Mouse (Mus musculus): ENCODE data around the gene Nsmce3. TPM values are rescaled to one million over a fixed set of nuclear protein-coding genes. Genes with fewer than 3 reads are reported as not detected.

Nsmce3 gene
- polyA plus RNA-seq, 1 experiment from 2014 or later, result 6.4 TPM

GRCm38 (mm10) chr7:64884187-64884862 is 11.5 kb upstream of the Nsmce3 start:
- no peaks in the 10 kb centered on the region for H3K36me3 ChIP-seq (ENCODE audit: control insufficient read depth, insufficient read depth)
- WGBS, result 64% methylated on average over 11 of the region's 11 CpGs
- no peaks in the 10 kb centered on the region for H3K9me3 ChIP-seq (ENCODE audit: control insufficient read depth)
- no peak overlapping the region for H3K9ac ChIP-seq (ENCODE audit: low read depth, low read length)
- no peak overlapping the region for H3K27ac ChIP-seq (ENCODE audit: low read depth, low read length)
- H3K4me1 ChIP-seq (replicated peaks; ENCODE audit: control insufficient read depth, insufficient read depth, low read length), result no peaks in the 10 kb centered on the region
- H3K27me3 ChIP-seq (replicated peaks; ENCODE audit: control insufficient read depth, insufficient read depth, low read length), result no peaks in the 10 kb centered on the region
- TF ChIP-seq CTCF (IDR thresholded peaks at IDR 0.05; ENCODE audit: low read depth), result no peak
- H3K4me2 ChIP-seq (replicated peaks; ENCODE audit: low read depth), result no peak overlapping the region
- ATAC-seq, result no peak
- H3K4me3 ChIP-seq (ENCODE audit: low read depth, low read length), result no peak overlapping the region

DNA sequence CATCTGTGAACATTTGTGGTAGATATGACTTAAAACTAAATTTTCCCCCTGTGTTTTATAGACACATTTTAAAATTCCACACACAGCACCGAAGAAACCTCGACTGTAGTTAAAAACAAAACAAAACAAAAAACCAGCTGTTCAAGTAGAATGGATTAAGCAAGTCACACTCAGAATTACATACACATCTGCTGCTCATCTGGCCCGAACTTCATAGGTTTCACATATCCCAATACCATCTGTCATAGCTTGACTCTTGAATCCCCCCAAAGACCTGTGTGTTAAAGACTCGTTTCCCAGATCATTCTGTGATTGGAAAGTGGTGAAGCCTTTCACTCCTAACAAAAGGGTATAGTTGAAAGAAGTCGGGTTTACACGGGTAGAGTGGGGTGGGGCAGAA is 9.4 kb upstream of the Nsmce3 start:
- ATAC-seq, result no peak
- Histone ChIP-seq H3K4me1 (replicated peaks; ENCODE audit: control insufficient read depth, insufficient read depth, low read length) (no peaks in the 10 kb centered on the region), H3K36me3 (ENCODE audit: control insufficient read depth, insufficient read depth) (no peaks in the 10 kb centered on the region), H3K27ac (ENCODE audit: low read depth, low read length) (no peak overlapping the region), H3K27me3 (replicated peaks; ENCODE audit: control insufficient read depth, insufficient read depth, low read length) (no peaks in the 10 kb centered on the region), H3K9ac (ENCODE audit: low read depth, low read length) (no peak overlapping the region), H3K4me2 (replicated peaks; ENCODE audit: low read depth) (no peak overlapping the region), H3K9me3 (ENCODE audit: control insufficient read depth) (no peaks in the 10 kb centered on the region), H3K4me3 (ENCODE audit: low read depth, low read length) (no peak overlapping the region)
- TF ChIP-seq CTCF (IDR thresholded peaks at IDR 0.05; ENCODE audit: low read depth), result no peak
- 68% methylated on average over 6 of the region's 6 CpGs for WGBS

- 66% methylated on average over 7 of the region's 7 CpGs for WGBS
- Histone ChIP-seq H3K36me3 (ENCODE audit: control insufficient read depth, insufficient read depth) (no peaks in the 10 kb centered on the region), H3K9ac (ENCODE audit: low read depth, low read length) (no peak overlapping the region), H3K4me1 (replicated peaks; ENCODE audit: control insufficient read depth, insufficient read depth, low read length) (no peaks in the 10 kb centered on the region), H3K27me3 (replicated peaks; ENCODE audit: control insufficient read depth, insufficient read depth, low read length) (no peaks in the 10 kb centered on the region), H3K9me3 (ENCODE audit: control insufficient read depth) (no peaks in the 10 kb centered on the region), H3K27ac (ENCODE audit: low read depth, low read length) (no peak overlapping the region), H3K4me3 (ENCODE audit: low read depth, low read length) (no peak overlapping the region), H3K4me2 (replicated peaks; ENCODE audit: low read depth) (no peak overlapping the region)
- no peak for TF ChIP-seq CTCF (IDR thresholded peaks at IDR 0.05; ENCODE audit: low read depth)
- ATAC-seq, result no peak
These were observed 8.6 kb upstream of the Nsmce3 start for GRCm38 (mm10) chr7:64881387-64881786.

DNA sequence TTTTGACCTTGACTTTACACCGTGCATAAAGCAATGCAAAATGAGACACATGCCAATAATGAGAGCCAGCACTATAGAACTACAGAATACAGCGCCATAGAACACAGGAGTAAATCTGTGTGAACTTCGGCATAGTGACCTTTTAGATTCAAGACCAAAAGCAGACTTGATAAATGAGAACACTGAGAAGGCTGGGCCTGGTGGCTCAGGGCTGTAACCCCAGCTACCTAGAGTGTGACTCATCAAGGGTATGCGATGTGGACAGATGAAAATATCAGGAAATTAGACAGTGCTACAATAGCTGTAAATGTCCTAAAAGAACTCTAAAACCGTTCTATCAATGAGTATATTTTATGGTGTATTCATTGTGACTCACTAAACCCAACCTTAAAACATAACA is 7.6 kb upstream of the Nsmce3 start:
- no peak overlapping the region for H3K27ac ChIP-seq (ENCODE audit: low read depth, low read length)
- H3K4me2 ChIP-seq (replicated peaks; ENCODE audit: low read depth), result no peak overlapping the region
- no peaks in the 10 kb centered on the region for H3K4me1 ChIP-seq (replicated peaks; ENCODE audit: control insufficient read depth, insufficient read depth, low read length)
- H3K4me3 ChIP-seq (ENCODE audit: low read depth, low read length), result no peak overlapping the region
- no peak for ATAC-seq
- no peak for TF ChIP-seq CTCF (IDR thresholded peaks at IDR 0.05; ENCODE audit: low read depth)
- WGBS, result 65% methylated on average over 5 of the region's 5 CpGs
- no peaks in the 10 kb centered on the region for H3K36me3 ChIP-seq (ENCODE audit: control insufficient read depth, insufficient read depth)
- no peak overlapping the region for H3K9ac ChIP-seq (ENCODE audit: low read depth, low read length)
- no peaks in the 10 kb centered on the region for H3K27me3 ChIP-seq (replicated peaks; ENCODE audit: control insufficient read depth, insufficient read depth, low read length)
- H3K9me3 ChIP-seq (ENCODE audit: control insufficient read depth), result no peaks in the 10 kb centered on the region

GRCm38 (mm10) chr7:64874941-64875340 is 2.1 kb upstream of the Nsmce3 start:
- no peak for ATAC-seq
- TF ChIP-seq CTCF (IDR thresholded peaks at IDR 0.05; ENCODE audit: low read depth), result no peak
- Histone ChIP-seq H3K27ac (ENCODE audit: low read depth, low read length) (no peak overlapping the region), H3K9me3 (ENCODE audit: control insufficient read depth) (no peaks in the 10 kb centered on the region), H3K27me3 (replicated peaks; ENCODE audit: control insufficient read depth, insufficient read depth, low read length) (no peaks in the 10 kb centered on the region), H3K36me3 (ENCODE audit: control insufficient read depth, insufficient read depth) (no peaks in the 10 kb centered on the region), H3K4me1 (replicated peaks; ENCODE audit: control insufficient read depth, insufficient read depth, low read length) (0 out of 2 replicates have a peak, but pooled peaks cover 3% of the 10 kb centered on the region), H3K4me3 (ENCODE audit: low read depth, low read length) (no peak overlapping the region), H3K9ac (ENCODE audit: low read depth, low read length) (no peak overlapping the region), H3K4me2 (replicated peaks; ENCODE audit: low read depth) (no peak overlapping the region)
- 89% methylated on average over 4 of the region's 4 CpGs for WGBS

GRCm38 (mm10) chr7:64873266-64873665 is 469 bp upstream of the Nsmce3 start:
- H3K27ac ChIP-seq (ENCODE audit: low read depth, low read length), result no peak overlapping the region

More at GRCm38 (mm10) chr7:64873266-64873665, 469 bp upstream of the Nsmce3 start:
- Histone ChIP-seq H3K27me3 (replicated peaks; ENCODE audit: control insufficient read depth, insufficient read depth, low read length) (no peaks in the 10 kb centered on the region), H3K4me3 (ENCODE audit: low read depth, low read length) (peak overlapping the region; percentile 92), H3K9me3 (ENCODE audit: control insufficient read depth) (no peaks in the 10 kb centered on the region), H3K4me1 (replicated peaks; ENCODE audit: control insufficient read depth, insufficient read depth, low read length) (0 out of 2 replicates have a peak, but pooled peaks cover 3% of the 10 kb centered on the region), H3K4me2 (replicated peaks; ENCODE audit: low read depth) (peak overlapping the region; percentile 74), H3K9ac (ENCODE audit: low read depth, low read length) (no peak overlapping the region), H3K36me3 (ENCODE audit: control insufficient read depth, insufficient read depth) (no peaks in the 10 kb centered on the region)
- no peak for ATAC-seq
- WGBS, result 34% methylated on average over 11 of the region's 11 CpGs
- TF ChIP-seq CTCF (IDR thresholded peaks at IDR 0.05; ENCODE audit: low read depth), result no peak

Measured in intestine, postnatal 0 days (tissue).